Mouse (Mus musculus) heart, embryonic 14.5 days (tissue): ENCODE data around the gene Tgfb1. TPM values are rescaled to one million over a fixed set of nuclear protein-coding genes. Genes with fewer than 3 reads are reported as not detected.

ENCODE experiments used
- ATAC-seq: fragments of 200-750 bp; cut with Nextera tagmentation; 2 replicates; pipeline ENCODE4 v1.8.0; 2017; ENCODE audit warnings: low read depth, moderate TSS enrichment; ENCODE audit not compliant: insufficient number of reproducible peaks, insufficient read depth, low FRiP score
- H3K27ac ChIP-seq, 2 experiments: fragments of 200-500 bp in 1 of 2; fragments of 300-500 bp in 1 of 2; sonication (generic) in 1 of 2; replicated peaks in 1 of 2; 2 replicates each; pipeline ENCODE4 v1.5.1; 2012 to 2014; ENCODE audit warnings: low read depth in 2 of 2, low read length in 2 of 2, control low read depth in 1 of 2, mild to moderate bottlenecking in 1 of 2, mixed read lengths in 1 of 2; ENCODE audit not compliant: control insufficient read depth in 1 of 2, insufficient read depth in 1 of 2
- H3K27me3 ChIP-seq: fragments of 300-500 bp; sonication (generic); 2 replicates; pipeline ENCODE4 v1.6.1; 2014; ENCODE audit warnings: mild to moderate bottlenecking, low read length, control low read depth; ENCODE audit not compliant: control insufficient read depth, insufficient read depth
- H3K36me3 ChIP-seq: fragments of 300-500 bp; sonication (generic); 2 replicates; pipeline ENCODE4 v1.6.1; 2014; ENCODE audit warnings: mild to moderate bottlenecking, control low read depth, low read length, mixed read lengths; ENCODE audit not compliant: control insufficient read depth, insufficient read depth
- H3K4me1 ChIP-seq, 2 experiments: fragments of 200-500 bp in 1 of 2; fragments of 300-500 bp in 1 of 2; sonication (generic) in 1 of 2; 2 replicates each; pipeline ENCODE4 v1.6.1; 2012 to 2014; ENCODE audit warnings: low read length in 2 of 2, control low read depth in 1 of 2, mixed read lengths in 1 of 2; ENCODE audit not compliant: control insufficient read depth in 2 of 2, insufficient read depth in 2 of 2
- H3K4me2 ChIP-seq: fragments of 300-500 bp; sonication (generic); 2 replicates; pipeline ENCODE4 v1.6.1; 2014; ENCODE audit warnings: mild to moderate bottlenecking, low read length
- H3K4me3 ChIP-seq, 2 experiments: fragments of 200-500 bp in 1 of 2; fragments of 300-500 bp in 1 of 2; sonication (generic) in 1 of 2; 2 replicates each; pipeline ENCODE4 v1.5.1; 2012 to 2014; ENCODE audit warnings: low read length in 2 of 2, mild to moderate bottlenecking in 2 of 2, control low read depth in 1 of 2, low read depth in 1 of 2, moderate library complexity in 1 of 2; ENCODE audit not compliant: control insufficient read depth in 1 of 2, insufficient read depth in 1 of 2
- H3K9ac ChIP-seq: fragments of 300-500 bp; sonication (generic); 2 replicates; pipeline ENCODE4 v1.6.1; 2014; ENCODE audit warnings: mild to moderate bottlenecking, low read length
- H3K9me3 ChIP-seq: fragments of 300-500 bp; sonication (generic); 2 replicates; pipeline ENCODE4 v1.6.1; 2016; ENCODE audit warnings: low read length, control low read depth; ENCODE audit not compliant: control insufficient read depth
- WGBS: fragments of 180-500 bp; shearing (Covaris S2); extraction: QIAGEN DNeasy Blood & Tissue Kit; methylation state at CpG from one replicate; pipeline ENCODE4 v1.1.7; 2014; 5-methylcytosine and 5-hydroxymethylcytosine counted together
- polyA plus RNA-seq: library from polyadenylated mRNA; unstranded; fragments of >200 nt; fragmentation: Nextera tagmentation; extraction: Ambion mirVana; gene quantifications from 2 replicates; pipeline ENCODE4 v1.2.1, GENCODE M21; 2014

Tgfb1 gene
- polyA plus RNA-seq, 1 experiment from 2014 or later: 4.5 TPM

DNA sequence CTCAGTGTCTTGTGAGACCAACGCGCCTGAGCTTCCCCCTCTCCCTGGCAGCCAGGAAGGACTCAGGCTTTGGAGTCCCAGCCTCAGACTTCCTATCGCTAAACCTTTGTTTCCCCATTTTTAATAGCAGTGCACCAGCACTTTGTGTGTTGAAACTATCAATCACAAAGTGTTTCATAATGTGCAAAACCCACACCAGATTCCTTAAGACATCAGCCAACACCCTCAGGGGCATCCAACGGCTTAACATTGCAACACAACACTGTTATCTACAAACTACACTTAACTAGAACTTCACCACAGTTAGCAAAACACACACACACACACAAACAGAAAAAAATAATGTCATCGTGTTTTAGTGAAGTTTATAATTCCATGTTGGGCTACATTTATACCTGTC, 37.0 kb upstream of the Tgfb1 start:
- H3K27ac ChIP-seq: no peak overlapping the region
- H3K4me2 ChIP-seq: no peak overlapping the region
- peak overlapping the region; percentile 25; the same call in 1 of the 2 replicates for H3K9ac ChIP-seq
- no peaks in the 10 kb centered on the region for H3K9me3 ChIP-seq
- WGBS: 77% methylated on average over 4 of the region's 5 CpGs
- no peaks in the 10 kb centered on the region for H3K36me3 ChIP-seq
- no peaks in the 10 kb centered on the region for H3K27me3 ChIP-seq
- no peak for ATAC-seq
- H3K4me1 ChIP-seq: no peaks in the 10 kb centered on the region
- no peak overlapping the region for H3K4me3 ChIP-seq

DNA sequence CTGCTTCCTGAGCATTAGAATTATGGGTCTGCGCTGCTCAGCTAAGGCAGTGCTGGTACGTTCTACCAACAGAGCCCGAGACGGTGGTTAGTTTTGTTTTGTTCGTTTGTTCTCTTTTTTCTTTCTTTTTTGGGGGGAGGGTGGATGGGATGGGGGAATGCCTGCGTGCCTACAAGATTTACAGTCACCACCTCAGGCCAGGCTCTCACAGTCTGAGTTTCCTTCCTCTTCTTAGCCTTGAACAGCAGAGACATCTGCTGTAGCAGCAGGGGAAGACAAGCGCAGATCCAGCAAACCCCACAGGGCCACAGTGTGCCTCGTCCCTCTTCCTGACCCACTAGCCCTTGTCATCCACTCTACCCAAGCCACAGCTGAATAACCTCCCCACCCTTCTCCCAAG, 35.5 kb upstream of the Tgfb1 start:
- Histone ChIP-seq H3K27ac (no peak overlapping the region), H3K4me1 (no peaks in the 10 kb centered on the region), H3K9me3 (no peaks in the 10 kb centered on the region), H3K9ac (no peak overlapping the region), H3K4me3 (no peak overlapping the region), H3K36me3 (no peaks in the 10 kb centered on the region), H3K4me2 (no peak overlapping the region), H3K27me3 (no peaks in the 10 kb centered on the region)
- ATAC-seq: no peak
- 88% methylated on average over 8 of the region's 8 CpGs for WGBS

DNA sequence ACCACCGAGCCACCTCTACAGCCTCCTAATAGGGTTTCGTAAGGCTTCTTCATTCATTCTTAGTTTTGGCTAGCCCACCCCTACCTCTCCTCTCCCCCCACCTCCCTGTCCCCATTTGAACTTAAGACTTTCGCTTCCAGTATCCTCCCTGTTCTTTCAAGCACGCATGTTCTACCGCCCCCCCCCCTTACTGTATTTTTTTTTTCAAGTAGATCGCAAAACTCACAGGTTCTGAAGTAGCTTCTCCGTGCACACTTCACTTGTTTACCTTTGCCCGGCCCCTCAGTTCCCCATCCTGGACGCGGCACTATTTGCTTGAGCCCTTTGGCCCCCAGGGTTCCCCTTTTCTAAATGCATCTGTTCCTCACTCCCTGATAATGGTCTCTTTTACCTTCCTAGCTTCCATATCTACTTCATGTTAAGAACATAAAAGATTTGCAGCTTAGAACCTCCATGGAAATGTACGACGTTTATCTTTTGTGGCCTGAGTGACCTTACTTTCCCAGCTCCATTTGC, 34.5 kb upstream of the Tgfb1 start:
- Histone ChIP-seq H3K4me3 (no peak overlapping the region), H3K4me1 (no peaks in the 10 kb centered on the region; a peak in 1 of 4 replicates), H3K9ac (no peak overlapping the region), H3K27ac (no peak overlapping the region), H3K27me3 (no peaks in the 10 kb centered on the region), H3K36me3 (no peaks in the 10 kb centered on the region), H3K4me2 (no peak overlapping the region), H3K9me3 (no peaks in the 10 kb centered on the region)
- no peak for ATAC-seq
- 90% methylated on average over 12 of the region's 12 CpGs for WGBS

DNA sequence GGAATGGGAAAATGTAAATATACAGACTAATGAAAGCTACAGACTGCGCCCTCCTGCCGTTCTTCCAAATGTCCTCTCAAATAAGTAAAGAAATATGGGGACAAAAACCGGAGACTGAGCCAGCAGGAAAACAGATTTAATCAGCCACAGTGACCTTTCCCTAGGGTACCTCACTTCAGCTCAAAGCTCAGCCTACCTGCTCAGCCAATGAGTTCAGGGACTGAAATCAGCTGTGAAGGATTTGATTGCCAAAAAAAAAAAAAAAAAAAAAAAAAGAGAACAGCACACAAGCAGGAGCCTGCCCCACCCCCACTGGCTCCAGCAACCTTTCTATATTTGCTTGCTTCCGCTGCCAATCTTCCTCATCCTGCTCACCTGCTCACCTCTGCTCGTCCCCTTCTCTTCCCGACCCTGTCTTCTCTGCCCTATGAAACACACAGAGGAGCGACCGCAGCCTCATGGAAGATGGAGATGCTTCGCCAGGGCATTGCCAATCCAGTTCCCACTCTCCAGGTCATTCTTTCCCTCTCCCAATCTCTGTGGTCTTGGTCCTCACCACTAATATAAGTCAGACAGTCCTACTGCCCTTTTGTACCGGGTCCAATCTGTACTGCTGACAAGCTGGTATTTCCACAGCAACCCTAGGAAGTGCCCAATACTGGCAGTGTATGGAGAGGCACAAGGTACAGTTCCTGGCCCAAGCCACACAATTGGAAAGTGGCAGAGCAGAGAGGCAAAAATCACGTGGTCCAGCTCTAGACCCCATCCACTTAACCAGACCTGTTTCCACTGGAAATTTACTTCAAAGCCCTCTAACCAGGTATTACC, 31.0 kb upstream of the Tgfb1 start:
- Histone ChIP-seq H3K9ac (no peak overlapping the region), H3K27me3 (no peaks in the 10 kb centered on the region), H3K36me3 (no peaks in the 10 kb centered on the region), H3K4me2 (no peak overlapping the region), H3K4me1 (peaks cover 4 to 14% of the 10 kb centered on the region in 2 experiments), H3K4me3 (no peak overlapping the region), H3K9me3 (no peaks in the 10 kb centered on the region), H3K27ac (no peak overlapping the region)
- WGBS: 68% methylated on average over 11 of the region's 11 CpGs
- no peak for ATAC-seq

DNA sequence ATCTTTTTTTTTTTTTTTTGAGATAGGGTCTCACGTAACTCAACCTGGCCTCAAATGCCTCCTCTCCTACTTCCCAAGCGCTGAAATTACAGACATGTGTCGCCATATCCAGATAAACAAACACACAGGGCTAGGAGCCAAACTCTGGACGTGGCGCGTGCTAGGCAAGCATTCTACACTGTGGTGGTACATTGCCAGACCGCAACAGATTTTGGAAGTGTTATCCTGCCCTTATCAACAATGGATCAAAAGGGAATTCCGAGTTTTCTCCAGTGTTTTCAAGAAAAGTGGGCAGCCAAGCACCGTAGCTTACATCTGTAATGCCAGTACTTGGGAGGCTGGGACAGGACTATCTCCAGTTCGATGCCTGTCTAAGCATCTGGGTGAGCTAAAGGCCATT, 29.0 kb upstream of the Tgfb1 start:
- WGBS: 35% methylated on average over 10 of the region's 10 CpGs
- no peak for ATAC-seq
- Histone ChIP-seq H3K4me3 (peak overlapping the region; percentile 67 to 71), H3K4me2 (peak overlapping the region; percentile 79), H3K27me3 (no peaks in the 10 kb centered on the region), H3K9me3 (no peaks in the 10 kb centered on the region), H3K9ac (peak overlapping the region; percentile 86), H3K36me3 (0 out of 2 replicates have a peak, but pooled peaks cover 8% of the 10 kb centered on the region), H3K27ac (no peak overlapping the region), H3K4me1 (peaks cover 4 to 14% of the 10 kb centered on the region in 2 experiments)

DNA sequence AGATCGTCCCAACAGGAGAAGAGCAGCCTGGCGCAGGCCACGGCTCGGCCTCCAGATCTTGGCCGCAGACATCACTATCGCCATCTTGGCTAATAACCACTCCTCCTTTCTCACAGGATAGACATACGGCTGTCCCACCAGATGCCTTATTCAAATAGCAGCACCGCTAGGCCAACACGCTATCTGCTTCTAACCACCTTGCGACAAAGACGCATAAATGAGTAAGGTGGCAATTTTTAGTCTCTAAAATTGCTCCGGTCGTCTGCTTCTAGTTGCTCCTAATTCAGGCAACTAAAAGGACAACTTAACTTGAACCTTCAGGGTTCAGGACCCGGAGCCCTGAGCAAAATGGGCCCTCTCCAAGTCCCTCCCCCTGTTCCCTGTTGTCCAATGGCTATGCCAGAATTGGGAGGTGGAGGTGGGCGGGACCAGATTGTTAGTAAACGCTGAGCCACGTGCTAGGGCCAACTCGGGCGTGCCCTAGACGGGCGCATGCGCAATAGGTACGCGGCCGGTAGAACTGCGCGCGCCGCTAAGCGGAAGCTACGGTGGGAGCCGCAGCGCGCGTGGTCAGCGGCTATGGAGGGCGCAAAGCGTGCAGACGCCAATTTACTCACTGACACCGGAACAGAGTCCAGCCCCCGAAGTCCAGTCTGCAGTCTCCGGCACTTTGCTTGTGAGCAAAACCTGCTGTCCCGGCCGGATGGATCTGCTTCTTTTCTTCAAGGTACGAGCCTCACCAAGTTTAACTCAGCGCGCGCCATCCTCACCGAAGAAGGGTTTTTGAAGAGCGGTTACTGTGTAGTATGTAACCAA, 27.9 kb upstream of the Tgfb1 start, which contains the start of the genes Bckdha and Exosc5:
Gene Bckdha (minus strand): TSS at position 325 of the 816 bp plus-strand sequence.
Gene Exosc5 (plus strand): TSS at position 508 of the 816 bp plus-strand sequence.
- H3K4me3 ChIP-seq: peak within 1 kb of the TSS; percentile 67 to 71
- under 1% methylated on average over 50 of the region's 50 CpGs for WGBS

DNA sequence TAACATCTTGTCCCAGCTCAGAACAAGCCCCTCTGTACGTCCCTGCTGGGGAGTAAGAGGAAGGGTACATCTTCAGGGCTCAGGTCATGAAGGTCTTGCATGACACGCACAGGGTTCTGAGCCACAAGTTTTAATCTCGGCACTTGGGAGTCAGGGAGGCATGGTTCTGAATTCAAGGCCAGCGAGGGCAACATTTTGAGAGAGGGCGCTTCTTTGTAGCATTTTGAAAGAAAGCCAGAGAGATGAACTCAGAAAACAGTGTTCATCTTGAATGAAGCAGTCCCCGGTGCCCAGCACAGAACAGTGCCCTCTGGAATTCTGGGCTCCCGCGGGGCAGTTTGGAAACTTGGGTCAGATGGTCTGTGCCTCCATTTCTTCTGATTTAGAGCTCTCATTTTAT, 20.4 kb upstream of the Tgfb1 start:
- no peak overlapping the region for H3K27ac ChIP-seq
- H3K36me3 ChIP-seq: peaks cover 46% of the 10 kb centered on the region
- 93% methylated on average over 8 of the region's 8 CpGs for WGBS
- no peaks in the 10 kb centered on the region for H3K27me3 ChIP-seq
- no peak for ATAC-seq
- no peaks in the 10 kb centered on the region for H3K9me3 ChIP-seq
- H3K4me3 ChIP-seq: no peak overlapping the region
- no peak overlapping the region for H3K4me2 ChIP-seq
- H3K9ac ChIP-seq: no peak overlapping the region
- no peaks in the 10 kb centered on the region; a peak in 1 of 4 replicates for H3K4me1 ChIP-seq

More for the DNA sequence above, 27.9 kb upstream of the Tgfb1 start, which contains the start of the genes Bckdha and Exosc5:
- peaks cover 4 to 14% of the 10 kb centered on the region in 2 experiments for H3K4me1 ChIP-seq
- H3K4me2 ChIP-seq: peak within 1 kb of the TSS; percentile 79
- peaks cover 13% of the 10 kb centered on the region; the same call in 1 of the 2 replicates for H3K36me3 ChIP-seq
- H3K9ac ChIP-seq: peak within 1 kb of the TSS; percentile 86
- no peaks in the 10 kb centered on the region for H3K27me3 ChIP-seq
- no peaks in the 10 kb centered on the region for H3K9me3 ChIP-seq
- peak; percentile 100 for ATAC-seq
- H3K27ac ChIP-seq: peak within 1 kb of the TSS; percentile 82 to 84
